Mouse (Mus musculus): ENCODE data around the gene Fbxw11.
"Not testable (repeated sequence)": the region's sequence is repeated elsewhere in the genome, so short reads cannot be mapped to it uniquely, and the experiment has no call there.

The Fbxw11 gene

DNA sequence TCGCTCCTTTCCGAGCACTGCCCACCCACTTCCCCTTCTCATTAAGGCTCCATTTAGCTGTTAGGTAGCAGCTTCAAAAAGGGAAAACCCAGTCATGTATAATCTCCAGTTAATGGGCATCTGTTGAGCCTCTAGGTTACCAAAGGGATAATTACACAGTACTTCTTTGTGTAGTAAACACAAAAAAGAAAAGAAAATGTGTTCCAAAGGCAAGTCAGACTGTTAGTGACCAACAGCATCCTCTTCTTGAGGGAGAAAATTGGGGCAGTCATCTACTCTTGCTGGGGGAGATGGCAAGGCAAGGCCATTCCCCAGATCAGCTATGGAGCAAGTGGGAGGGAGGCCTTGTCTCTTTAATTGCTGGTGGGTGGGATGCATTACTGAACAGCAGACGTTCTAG lies 65.0 kb downstream of the Fbxw11 start:
- no peak for DNase-seq (ENCODE audit: low spot score in 2 of 2)

- DNase-seq (ENCODE audit: low spot score in 2 of 2), result no peak
Measured at GRCm38 (mm10) chr11:32708739-32709501, 66.4 kb downstream of the Fbxw11 start.

GRCm38 (mm10) chr11:32709563-32709962 lies 67.0 kb downstream of the Fbxw11 start:
- DNase-seq (ENCODE audit: low spot score in 2 of 2), result peak in 1 of 2 experiments; percentile 30

GRCm38 (mm10) chr11:32714230-32714629 lies 71.7 kb downstream of the Fbxw11 start:
- DNase-seq (ENCODE audit: low spot score in 2 of 2), result no peak

GRCm38 (mm10) chr11:32714896-32715295 lies 72.4 kb downstream of the Fbxw11 start:
- no peak for DNase-seq (ENCODE audit: low spot score in 2 of 2)

DNA sequence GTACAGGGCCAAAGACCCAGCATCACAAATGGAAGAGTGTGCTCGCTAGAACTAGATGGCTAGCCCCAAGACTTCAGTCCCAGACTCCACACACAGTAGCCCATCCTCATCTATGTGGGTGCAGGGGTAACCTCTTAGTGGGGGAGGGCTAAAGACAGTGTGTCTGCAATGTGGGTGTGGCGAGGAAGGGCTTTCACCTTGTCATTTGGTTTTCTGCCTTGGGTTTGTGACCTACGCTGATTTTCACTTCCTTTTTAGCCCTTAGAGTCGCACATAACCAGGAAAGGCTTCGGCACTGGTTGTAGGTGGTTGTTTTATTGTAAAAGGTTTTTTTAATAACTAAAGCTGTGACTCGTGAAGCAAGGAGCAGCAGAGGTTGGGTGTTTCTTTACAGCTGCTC lies 73.0 kb downstream of the Fbxw11 start:
- no peak for DNase-seq (ENCODE audit: low spot score in 2 of 2)

- no peak for DNase-seq (ENCODE audit: low spot score in 2 of 2)
Measured at GRCm38 (mm10) chr11:32715970-32716369, 73.4 kb downstream of the Fbxw11 start.

GRCm38 (mm10) chr11:32716876-32717275 lies 74.4 kb downstream of the Fbxw11 start:
- no peak for DNase-seq (ENCODE audit: low spot score in 2 of 2)

- DNase-seq (ENCODE audit: low spot score in 2 of 2), result not testable (repeated sequence)
Measured at GRCm38 (mm10) chr11:32717711-32718110, 75.2 kb downstream of the Fbxw11 start.

DNA sequence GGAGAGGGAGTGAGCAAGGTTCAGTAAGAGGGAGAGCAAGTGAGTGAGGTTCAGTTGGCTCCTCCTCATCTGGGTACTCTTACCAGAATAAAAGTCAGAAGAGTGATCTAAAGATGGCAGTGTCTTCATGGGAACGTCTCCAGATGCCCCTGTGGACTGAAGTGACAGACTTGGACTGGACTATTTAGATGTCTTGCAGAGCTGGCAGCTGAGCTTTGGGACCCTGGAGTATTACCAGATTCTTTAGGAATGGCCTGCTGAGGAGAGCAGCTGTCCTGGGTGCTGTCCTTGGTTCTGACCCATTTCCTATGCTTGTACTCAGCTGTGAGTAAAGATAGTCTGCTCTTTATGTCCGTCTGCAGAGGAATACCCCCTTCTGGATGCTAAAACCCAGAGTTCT lies 75.8 kb downstream of the Fbxw11 start:
- no peak for DNase-seq (ENCODE audit: low spot score in 2 of 2)

- no peak for DNase-seq (ENCODE audit: low spot score in 2 of 2)
Measured at GRCm38 (mm10) chr11:32718979-32719378, 76.5 kb downstream of the Fbxw11 start.

DNA sequence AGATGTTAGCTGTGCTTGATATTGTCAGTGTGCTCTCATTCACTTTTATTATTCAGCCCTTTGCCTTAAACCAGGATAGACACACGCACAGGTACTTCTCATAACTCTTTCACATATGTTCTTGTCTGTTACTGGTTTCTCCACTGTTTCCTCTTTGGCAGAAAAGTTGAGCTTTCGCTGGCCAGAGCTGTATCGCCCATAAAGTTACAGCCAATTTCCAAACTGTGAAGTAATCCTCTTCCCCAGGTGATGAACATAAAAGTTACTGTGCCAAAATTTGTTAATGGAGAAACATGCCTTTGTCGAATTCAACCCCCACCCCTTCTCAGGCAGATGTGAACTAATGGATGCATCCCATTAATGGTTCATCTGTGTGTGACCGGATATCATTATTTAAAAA lies 80.1 kb downstream of the Fbxw11 start:
- no peak for DNase-seq (ENCODE audit: low spot score in 2 of 2)

DNA sequence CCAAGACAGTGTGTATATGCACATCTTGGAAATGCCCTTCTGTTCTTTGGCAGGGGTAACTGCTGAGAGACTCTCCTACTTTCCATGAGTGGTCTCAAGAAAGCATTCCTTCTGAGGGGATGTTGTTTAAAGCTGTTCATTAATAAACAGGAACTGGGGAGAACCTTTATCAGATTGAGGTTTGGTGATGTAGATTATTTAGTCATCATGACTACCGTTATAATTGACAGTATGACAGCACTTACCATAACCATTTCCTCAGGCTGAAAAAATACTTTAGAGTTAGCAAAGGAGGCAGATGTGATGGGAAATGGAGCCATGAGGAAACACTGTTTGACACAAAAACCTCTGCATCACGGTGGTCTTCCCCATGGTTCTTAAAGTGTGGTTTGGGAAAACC lies 80.8 kb downstream of the Fbxw11 start:
- DNase-seq (ENCODE audit: low spot score in 2 of 2), result no peak

DNA sequence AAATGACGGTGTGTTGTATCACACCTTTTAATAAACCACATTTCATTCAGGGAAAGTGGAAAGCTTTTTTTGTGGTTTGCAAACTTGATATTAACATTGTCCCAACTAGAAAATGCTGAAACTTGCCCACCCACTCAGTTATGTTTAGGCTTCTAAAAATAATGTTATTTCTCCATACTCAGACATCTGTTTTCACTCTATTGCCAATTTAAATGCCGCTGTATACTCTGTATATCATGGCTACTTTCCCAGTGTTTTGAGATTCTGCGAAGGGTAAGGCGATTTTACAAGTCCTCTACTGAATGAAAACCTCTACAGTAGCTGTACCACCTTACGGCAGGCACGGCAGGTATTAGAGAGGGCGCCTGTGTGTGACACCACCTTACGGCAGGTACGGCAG lies 82.6 kb downstream of the Fbxw11 start:
- DNase-seq (ENCODE audit: low spot score in 2 of 2), result no peak

- DNase-seq (ENCODE audit: low spot score in 2 of 2), result peak in 1 of 2 experiments; percentile 11
Measured at GRCm38 (mm10) chr11:32732467-32732866, 89.9 kb downstream of the Fbxw11 start.

GRCm38 (mm10) chr11:32733195-32733594 lies 90.7 kb downstream of the Fbxw11 start:
- DNase-seq (ENCODE audit: low spot score in 2 of 2), result no peak

DNA sequence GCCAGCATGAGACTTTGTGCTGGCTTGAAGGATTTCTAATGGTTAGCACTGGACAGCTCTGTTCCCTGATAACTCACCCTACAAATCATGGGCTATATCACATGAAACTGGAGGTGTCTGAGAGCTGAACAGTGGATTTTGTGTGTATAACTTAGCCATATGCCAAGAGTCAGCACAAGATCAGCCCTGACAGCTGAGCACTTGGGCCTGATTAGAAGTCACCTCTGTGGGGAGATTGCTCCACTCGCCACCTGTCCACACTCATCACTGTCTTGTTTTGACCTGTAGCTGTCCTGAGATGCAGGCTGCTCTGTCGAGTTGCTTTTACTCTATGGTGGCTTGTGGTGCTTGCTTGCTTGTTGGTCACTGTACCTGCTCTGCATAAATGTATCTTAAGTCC lies 93.8 kb downstream of the Fbxw11 start:
- DNase-seq (ENCODE audit: low spot score in 2 of 2), result no peak

DNA sequence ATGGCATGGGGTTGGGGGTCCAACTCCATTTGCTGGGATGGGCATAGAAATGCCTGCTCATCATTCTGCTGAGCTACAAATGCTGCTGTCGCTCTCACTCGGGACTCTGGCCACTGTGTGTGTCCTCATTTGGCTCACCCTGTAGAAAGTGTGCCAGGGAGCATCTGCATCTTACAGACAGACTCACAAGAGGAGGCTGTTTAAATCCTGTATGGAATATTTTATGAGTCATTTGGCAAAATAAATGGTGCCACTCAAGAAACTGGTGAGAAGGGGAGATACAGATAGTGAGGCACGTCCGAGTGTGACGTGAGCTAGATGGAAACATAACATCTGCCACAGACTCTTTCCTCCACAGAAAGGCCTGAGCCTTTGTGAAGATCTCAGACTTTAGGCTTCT lies 95.2 kb downstream of the Fbxw11 start:
- no peak for DNase-seq (ENCODE audit: low spot score in 2 of 2)

DNA sequence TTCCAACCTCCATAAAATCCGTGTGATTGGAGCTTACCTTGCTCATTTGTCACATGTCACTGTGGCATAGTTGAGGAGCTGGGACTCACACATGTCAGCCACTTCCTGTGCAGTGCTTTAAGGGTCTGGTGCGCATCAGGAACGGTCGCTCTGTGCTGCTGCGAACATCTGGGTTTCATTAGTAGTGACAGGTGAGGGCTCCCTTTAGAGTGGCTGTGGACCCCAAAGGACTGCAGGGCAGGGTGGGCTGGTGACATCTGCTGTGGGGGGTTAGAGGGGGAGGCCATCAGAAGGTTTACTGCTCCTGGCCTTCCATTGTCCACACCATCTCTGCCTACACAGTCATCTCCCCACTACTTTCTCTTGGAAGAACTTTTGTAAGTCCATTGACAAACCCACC lies 101.4 kb downstream of the Fbxw11 start:
- DNase-seq (ENCODE audit: low spot score in 2 of 2), result no peak

GRCm38 (mm10) chr11:32744463-32744862 lies 101.9 kb downstream of the Fbxw11 start:
- no peak for DNase-seq (ENCODE audit: low spot score in 2 of 2)

- DNase-seq (ENCODE audit: low spot score in 2 of 2), result no peak
Measured at GRCm38 (mm10) chr11:32745466-32745865, 102.9 kb downstream of the Fbxw11 start.

- no peak for DNase-seq (ENCODE audit: low spot score in 2 of 2)
Measured at GRCm38 (mm10) chr11:32746036-32746435, 103.5 kb downstream of the Fbxw11 start.

DNA sequence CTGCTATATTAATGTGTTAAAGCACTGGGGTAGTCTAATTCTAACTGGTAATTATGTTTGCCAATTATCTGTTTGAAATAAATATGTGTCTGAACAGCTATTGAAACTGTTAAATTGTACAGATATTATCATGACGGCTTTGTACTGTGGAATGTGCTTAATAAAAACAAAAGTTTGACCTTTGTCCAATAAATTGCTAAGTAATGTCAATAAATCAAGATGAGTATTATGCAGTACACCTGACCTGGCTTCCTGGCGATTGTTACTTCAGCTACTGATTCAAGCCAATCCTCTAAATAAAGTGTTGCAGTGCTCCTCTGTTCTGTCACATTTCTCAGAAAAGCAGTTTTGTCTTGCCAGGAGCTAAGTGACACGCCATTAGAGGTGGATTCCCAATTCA lies 104.0 kb downstream of the Fbxw11 start:
- DNase-seq (ENCODE audit: low spot score in 2 of 2), result no peak

DNA sequence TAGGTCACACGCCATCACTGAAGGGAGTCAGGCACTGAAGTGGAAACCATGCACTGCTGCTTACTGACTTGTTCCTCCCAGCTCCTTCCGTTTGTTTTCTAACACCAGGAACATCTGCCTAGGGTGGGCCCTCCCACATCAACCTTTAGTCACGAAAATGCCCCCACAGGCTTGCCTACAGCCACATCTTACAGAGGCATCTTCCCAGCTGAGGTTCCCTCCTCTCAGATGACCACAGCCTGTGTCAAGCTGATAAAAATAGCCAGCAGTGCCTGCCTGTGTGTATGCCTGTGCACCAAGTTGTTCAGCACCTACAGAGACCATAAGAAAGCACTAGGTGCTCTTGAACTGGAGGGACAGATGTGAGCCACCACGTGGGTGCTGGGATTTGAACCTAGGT lies 106.3 kb downstream of the Fbxw11 start:
- no peak for DNase-seq (ENCODE audit: low spot score in 2 of 2)
